Comparison of ENCODE assay signal across 21 mouse cellular contexts in genomic region chr19:27633105-27633504, GRCm38 (mm10).
DNase-seq lines count a peak whose midpoint lies in the region; ATAC-seq and TF ChIP-seq lines count a peak whose summit lies in the region.
"Had no signal": no experiment of that assay in that cellular context is flagged by ENCODE, and none has a peak within 500 bp of the region (broad histone marks: within the 10 kb centered on the region; RNA-seq: fewer than 3 reads in every experiment).

No protein-coding gene starts in this region.

- no peak for TF ChIP-seq POLR2A in myocyte (IDR thresholded peaks at IDR 0.05; ENCODE audit: insufficient read length, low read depth)

- no peaks in the 10 kb centered on the region for H3K9me3 ChIP-seq in lung, embryonic 14.5 days (ENCODE audit: low read depth, low read length)
- H3K9me3 ChIP-seq: heart, embryonic 10.5 days; hindbrain, embryonic 13.5 days had no signal

- H3K27me3 ChIP-seq in lung, embryonic 14.5 days (ENCODE audit: insufficient read depth, low read length), result no peaks in the 10 kb centered on the region
- no peaks in the 10 kb centered on the region for H3K27me3 ChIP-seq in myocyte (ENCODE audit: control insufficient read depth, insufficient read depth, insufficient read length)
- H3K27me3 ChIP-seq: hindbrain, embryonic 13.5 days had no signal

- no peak overlapping the region for H3K4me3 ChIP-seq in lung, embryonic 14.5 days (ENCODE audit: low read depth, low read length)
- H3K4me3 ChIP-seq in myocyte, result no peak overlapping the region
- H3K4me3 ChIP-seq: gastrocnemius, adult 2 months; heart, embryonic 10.5 days; hindbrain, embryonic 13.5 days had no signal

- WGBS in lung, embryonic 14.5 days, result 67% methylated on average over 6 of the region's 6 CpGs

- no peak overlapping the region for H3ac ChIP-seq in myocyte (ENCODE audit: control insufficient read depth, insufficient read length)

- no peak overlapping the region for H3K9ac ChIP-seq in lung, embryonic 14.5 days
- H3K9ac ChIP-seq: hindbrain, embryonic 13.5 days had no signal

- no peaks in the 10 kb centered on the region for H3K36me3 ChIP-seq in lung, embryonic 14.5 days (ENCODE audit: insufficient read depth)
- no peaks in the 10 kb centered on the region for H3K36me3 ChIP-seq in myocyte (ENCODE audit: control insufficient read depth, insufficient read depth)
- H3K36me3 ChIP-seq: heart, embryonic 10.5 days; hindbrain, embryonic 13.5 days had no signal

- H3K4me1 ChIP-seq in lung, embryonic 14.5 days (ENCODE audit: insufficient read depth), result no peaks in the 10 kb centered on the region
- H3K4me1 ChIP-seq: heart, embryonic 10.5 days; hindbrain, embryonic 13.5 days had no signal

- no peak for TF ChIP-seq CTCF in lung, embryonic 14.5 days (IDR thresholded peaks at IDR 0.05; ENCODE audit: low read depth)

- H3K79me2 ChIP-seq in myocyte (ENCODE audit: control insufficient read depth, insufficient read depth), result no peaks in the 10 kb centered on the region

- ATAC-seq in lung, embryonic 14.5 days (ENCODE audit: insufficient read depth), result no peak
- ATAC-seq: forebrain, embryonic 16.5 days; hindbrain, postnatal 0 days had no signal

- H3K27ac ChIP-seq in lung, embryonic 14.5 days (ENCODE audit: low read depth), result no peak overlapping the region
- H3K27ac ChIP-seq: gastrocnemius, adult 2 months; heart, embryonic 10.5 days; hindbrain, embryonic 13.5 days; hindbrain, postnatal 0 days had no signal

- no peak overlapping the region for H3K4me2 ChIP-seq in lung, embryonic 14.5 days
- no peak overlapping the region for H3K4me2 ChIP-seq in myocyte (ENCODE audit: low read depth)
- H3K4me2 ChIP-seq: hindbrain, embryonic 13.5 days had no signal

- peak; percentile 27 for DNase-seq in embryo, embryonic 10 days (ENCODE audit: low spot score)
- no peak for DNase-seq in embryo, embryonic 9.5 days (ENCODE audit: extremely low spot score)
- DNase-seq in lung, embryonic 14.5 days, result peak; percentile 63
- no peak for DNase-seq in lung, postnatal 4 days
- DNase-seq in embryo, embryonic 11 days, result peak; percentile 32
- no peak for DNase-seq in frontal cortex, postnatal 36 days (ENCODE audit: low spot score in 2 of 2)
- no peak for DNase-seq in adrenal gland, postnatal 25 days
- DNase-seq: adrenal gland, postnatal 10 days; cerebellum, adult 18-20 months; cerebellum, adult 9-11 months; cerebellum, postnatal 36 days; gastrocnemius, adult 2 months; gastrocnemius, postnatal 25 days; heart, adult 11 months; heart, postnatal 10 days; kidney, adult 11 months had no signal

TF ChIP-seq in myocyte, 11 proteins besides CTCF, POLR2A, EP300 and RAD21:
- TF ChIP-seq CEBPB (IDR thresholded peaks at IDR 0.05; ENCODE audit: insufficient read depth, poor library complexity, severe bottlenecking) (no peak), USF1 (IDR thresholded peaks at IDR 0.05; ENCODE audit: low read depth) (peak; percentile 15), TCF12 (IDR thresholded peaks at IDR 0.05; ENCODE audit: insufficient read depth, poor library complexity, severe bottlenecking) (no peak), REST (IDR thresholded peaks at IDR 0.05; ENCODE audit: insufficient read depth, insufficient read length) (peak; percentile 76)

Comparison
In these comparisons a context has a peak if more than half of its experiments do, and no peak if none do; other contexts are left out.
1. DNase-seq: peak in embryo, embryonic 10 days (single experiment), lung, embryonic 14.5 days (single experiment) and embryo, embryonic 11 days (single experiment); none in embryo, embryonic 9.5 days (single experiment), lung, postnatal 4 days (0 of 2), frontal cortex, postnatal 36 days (0 of 2) and adrenal gland, postnatal 25 days (single experiment).